Mouse (Mus musculus) kidney, embryonic 15.5 days (tissue): Measurements from ENCODE around the gene Olfr639. TPM values are rescaled to one million over a fixed set of nuclear protein-coding genes. Genes with fewer than 3 reads are reported as not detected.
"Not testable (repeated sequence)": the region's sequence is repeated elsewhere in the genome, so short reads cannot be mapped to it uniquely, and the experiment has no call there.

Experiments used
- ATAC-seq: fragments of 200-750 bp; cut with Nextera tagmentation; replicated peaks from 2 replicates; pipeline ENCODE4 v1.8.0; 2017; ENCODE audit warnings: moderate TSS enrichment; ENCODE audit not compliant: low FRiP score
- H3K27ac ChIP-seq: fragments of 300-500 bp; sonication (generic); 2 replicates; pipeline ENCODE4 v1.5.1; 2015; ENCODE audit warnings: mild to moderate bottlenecking, inconsistent platforms
- H3K27me3 ChIP-seq: fragments of 300-500 bp; sonication (generic); 2 replicates; pipeline ENCODE4 v1.6.1; 2015; ENCODE audit warnings: inconsistent platforms
- H3K36me3 ChIP-seq: fragments of 300-500 bp; sonication (generic); 2 replicates; pipeline ENCODE4 v1.6.1; 2015; ENCODE audit warnings: inconsistent platforms
- H3K4me1 ChIP-seq: fragments of 300-500 bp; sonication (generic); 2 replicates; pipeline ENCODE4 v1.6.1; 2015; ENCODE audit warnings: inconsistent platforms
- H3K4me2 ChIP-seq: fragments of 300-500 bp; sonication (generic); 2 replicates; pipeline ENCODE4 v1.6.1; 2015; ENCODE audit warnings: moderate library complexity, mild to moderate bottlenecking, inconsistent platforms
- H3K4me3 ChIP-seq: fragments of 300-500 bp; sonication (generic); replicated peaks from 2 replicates; pipeline ENCODE4 v1.5.1; 2015; ENCODE audit warnings: mild to moderate bottlenecking, inconsistent platforms
- H3K9ac ChIP-seq: fragments of 300-500 bp; sonication (generic); 2 replicates; pipeline ENCODE4 v1.6.1; 2015; ENCODE audit warnings: mild to moderate bottlenecking, inconsistent platforms
- H3K9me3 ChIP-seq: fragments of 300-500 bp; sonication (generic); replicated peaks from 2 replicates; pipeline ENCODE4 v1.6.1; 2016; ENCODE audit warnings: inconsistent platforms
- WGBS: fragments of 180-500 bp; shearing (Covaris S2); methylation state at CpG from one replicate; pipeline ENCODE4 v1.1.7; 2015; ENCODE audit warnings: mixed read lengths; 5-methylcytosine and 5-hydroxymethylcytosine counted together
- polyA plus RNA-seq: library from polyadenylated mRNA; unstranded; fragments of >200 nt; fragmentation: Nextera tagmentation; extraction: Ambion mirVana; gene quantifications from 2 replicates; pipeline ENCODE4 v1.2.1, GENCODE M21; 2015

Olfr639 gene
- polyA plus RNA-seq, 1 experiment from 2014 or later = 0.03 TPM

DNA sequence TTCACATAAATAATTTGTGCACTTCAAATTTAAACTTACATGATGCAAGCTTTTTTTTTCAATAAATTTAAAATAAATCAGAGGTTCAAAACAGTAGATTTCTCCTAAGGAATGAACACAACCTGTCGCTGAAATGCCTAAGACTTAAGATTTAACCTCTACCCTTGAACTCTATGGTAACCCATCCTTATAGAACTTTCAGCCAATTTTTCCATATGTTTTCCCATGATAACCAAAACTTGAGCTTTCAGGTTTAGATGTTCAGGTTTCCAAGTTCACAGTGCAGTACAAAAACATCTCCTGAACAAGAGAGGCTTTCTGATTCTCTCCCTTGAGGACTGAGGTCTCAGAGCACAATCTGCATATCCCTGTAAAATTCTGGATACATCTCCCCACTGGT lies 46.3 kb downstream of the Olfr639 start, which contains the start of gene Olfr635:
TSS of gene Olfr635 (plus strand) at position 301 of the 400 bp plus-strand sequence.
- Histone ChIP-seq H3K4me3 (no peak within 1 kb of the TSS), H3K4me1 (no peaks in the 10 kb centered on the region), H3K27ac (no peak within 1 kb of the TSS), H3K9ac (no peak within 1 kb of the TSS), H3K36me3 (no peaks in the 10 kb centered on the region), H3K4me2 (no peak within 1 kb of the TSS), H3K9me3 (no peaks in the 10 kb centered on the region), H3K27me3 (no peaks in the 10 kb centered on the region)
- no peak for ATAC-seq
- WGBS = 82% methylated on average over 1 of the region's 1 CpGs

DNA sequence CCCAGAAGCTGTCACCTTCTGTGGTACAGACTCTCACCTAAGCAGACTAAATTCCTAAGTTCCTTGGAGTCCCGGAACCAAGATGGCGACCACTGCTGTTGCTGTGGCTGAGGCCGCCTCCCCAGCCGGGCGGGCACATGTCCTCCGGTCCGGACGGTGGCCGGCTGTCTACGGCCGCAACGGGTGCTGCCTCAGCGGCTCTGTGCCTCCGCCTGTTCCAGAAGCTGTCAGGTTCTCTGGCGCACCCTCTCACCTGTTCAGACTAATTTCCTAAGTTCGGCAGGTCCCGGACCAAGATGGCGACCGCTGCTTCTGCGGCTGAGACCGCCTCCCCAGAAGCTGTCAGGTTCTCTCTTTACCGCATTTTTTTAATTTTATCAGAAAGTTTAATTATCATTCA lies 50.2 kb downstream of the Olfr639 start:
- not testable (repeated sequence) for H3K36me3 ChIP-seq, H3K4me1 ChIP-seq, H3K4me2 ChIP-seq, ATAC-seq, H3K27me3 ChIP-seq, H3K4me3 ChIP-seq, H3K9ac ChIP-seq, H3K9me3 ChIP-seq, H3K27ac ChIP-seq
- WGBS = 96% methylated on average over 22 of the region's 22 CpGs

Other genes with a start within 250 kb of the Olfr639 start
- not detected in 2 replicates for gene Olfr69, start 245.7 kb downstream of the Olfr639 start, polyA plus RNA-seq
- not detected in 2 replicates for gene Olfr68, start 237.6 kb downstream of the Olfr639 start, polyA plus RNA-seq
- gene Olfr67, start 225.5 kb downstream of the Olfr639 start, polyA plus RNA-seq = not detected in 2 replicates
- gene Hbb-bt, start 203.3 kb downstream of the Olfr639 start, polyA plus RNA-seq = 2,879 and 3,105 TPM in 2 replicates
- gene Hbb-bs, start 189.2 kb downstream of the Olfr639 start, polyA plus RNA-seq = 7,996 and 8,703 TPM in 2 replicates
- not detected in 2 replicates for gene Hbb-bh2, start 176.8 kb downstream of the Olfr639 start, polyA plus RNA-seq
- 1.8 and 2.3 TPM in 2 replicates for gene Hbb-bh1, start 174.1 kb downstream of the Olfr639 start, polyA plus RNA-seq
- 188 and 278 TPM in 2 replicates for gene Hbb-y, start 164.1 kb downstream of the Olfr639 start, polyA plus RNA-seq
- gene Olfr66, start 131.1 kb downstream of the Olfr639 start, polyA plus RNA-seq = not detected in 2 replicates
- not detected in 2 replicates for gene Olfr64, start 122.8 kb downstream of the Olfr639 start, polyA plus RNA-seq
- not detected in 2 replicates for gene Olfr65, start 113.8 kb downstream of the Olfr639 start, polyA plus RNA-seq
- gene Olfr631, start 88.5 kb downstream of the Olfr639 start, polyA plus RNA-seq = not detected in 2 replicates
- gene Olfr632, start 83.0 kb downstream of the Olfr639 start, polyA plus RNA-seq = not detected in 2 replicates
- not detected in 2 replicates for gene Olfr633, start 72.9 kb downstream of the Olfr639 start, polyA plus RNA-seq
- gene Olfr635, start 46.2 kb downstream of the Olfr639 start, polyA plus RNA-seq = not detected in 2 replicates
- gene Olfr638, start 18.6 kb downstream of the Olfr639 start, polyA plus RNA-seq = not detected in 2 replicates
- not detected in 2 replicates for gene Olfr640, start 8.3 kb upstream of the Olfr639 start, polyA plus RNA-seq
- gene Olfr641, start 18.1 kb upstream of the Olfr639 start, polyA plus RNA-seq = not detected in 2 replicates
- gene Olfr642, start 35.4 kb upstream of the Olfr639 start, polyA plus RNA-seq = not detected in 2 replicates
- not detected in 2 replicates for gene 4930516K23Rik, start 44.1 kb upstream of the Olfr639 start, polyA plus RNA-seq
- not detected in 2 replicates for gene Olfr644, start 54.6 kb upstream of the Olfr639 start, polyA plus RNA-seq
- not detected in 2 replicates for gene Olfr645, start 68.2 kb upstream of the Olfr639 start, polyA plus RNA-seq
- gene Olfr646, start 87.6 kb upstream of the Olfr639 start, polyA plus RNA-seq = not detected in 2 replicates
- not detected in 2 replicates for gene Ubqln5, start 112.5 kb upstream of the Olfr639 start, polyA plus RNA-seq
- gene Olfr643, start 120.1 kb upstream of the Olfr639 start, polyA plus RNA-seq = not detected in 2 replicates
- gene Ubqln3, start 126.0 kb upstream of the Olfr639 start, polyA plus RNA-seq = not detected in 2 replicates
- not detected in 2 replicates for gene Ubqlnl, start 133.3 kb upstream of the Olfr639 start, polyA plus RNA-seq
- not detected in 2 replicates for gene Olfm5, start 147.5 kb upstream of the Olfr639 start, polyA plus RNA-seq
- gene Olfr648, start 166.1 kb upstream of the Olfr639 start, polyA plus RNA-seq = 0.10 and 0.14 TPM in 2 replicates
- gene Olfr649, start 178.7 kb upstream of the Olfr639 start, polyA plus RNA-seq = not detected in 2 replicates
- gene Trim6, start 201.5 kb upstream of the Olfr639 start, polyA plus RNA-seq = 1.9 and 2.2 TPM in 2 replicates
- 2.0 and 2.1 TPM in 2 replicates for gene Trim34a, start 227.2 kb upstream of the Olfr639 start, polyA plus RNA-seq